Mouse (Mus musculus): ENCODE measurements at regions not wholly inside any gene's neighbourhood (a gene's known extent, or its start where the extent isn't known, plus 50 kb on each side); places are given as distances from the start of the nearest gene placed in this dataset.

- H3K9me3 ChIP-seq (replicated peaks; ENCODE audit: low read length), result peaks cover 60% of the 10 kb centered on the region
- dilution Hi-C loops (cut with MboI; ENCODE audit: extremely low pct_ligation_motif_present, extremely low pct_unique_long_range_greater_than_20kb, low sequenced_read_pairs), result no loop called here
- H3K79me2 ChIP-seq (replicated peaks; ENCODE audit: control insufficient read depth, extremely low read depth, insufficient read depth, poor library complexity, severe bottlenecking), result no peaks in the 10 kb centered on the region
- H3K4me2 ChIP-seq (ENCODE audit: insufficient read depth, low read depth, poor library complexity, severe bottlenecking), result no peak overlapping the region
- H3K9ac ChIP-seq (ENCODE audit: insufficient read depth, low read depth), result no peak overlapping the region
- no peaks in the 10 kb centered on the region for H3K36me3 ChIP-seq (replicated peaks in 1 of 2; ENCODE audit: control insufficient read depth in 1 of 2, insufficient read depth in 1 of 2, low read length in 1 of 2)
- in situ Hi-C loops (cut with MboI; ENCODE audit: low pct_ligation_motif_present, low pct_unique_long_range_greater_than_20kb, low sequenced_read_pairs), result no loop called here
- H3K27ac ChIP-seq (ENCODE audit: insufficient read depth, low read depth), result no peak overlapping the region
- H3K4me3 ChIP-seq (replicated peaks in 1 of 3; ENCODE audit: low read depth in 2 of 3, low read length in 2 of 3, poor library complexity in 1 of 3), result no peak overlapping the region
- H3K27me3 ChIP-seq (replicated peaks), result no peaks in the 10 kb centered on the region
- H3K4me1 ChIP-seq (ENCODE audit: control insufficient read depth in 1 of 2, insufficient read depth in 2 of 2), result no peaks in the 10 kb centered on the region
- TF ChIP-seq IRF4 (IDR thresholded peaks at IDR 0.05; ENCODE audit: low read depth, low read length), result no peak
- no peak for TF ChIP-seq RAD21 (IDR thresholded peaks at IDR 0.05; ENCODE audit: low read depth, low read length)
- TF ChIP-seq MEF2A (IDR thresholded peaks at IDR 0.05; ENCODE audit: borderline replicate concordance, low read depth, low read length), result no peak
- TF ChIP-seq PAX5 (IDR thresholded peaks at IDR 0.05; ENCODE audit: low read length), result no peak
- TF ChIP-seq ETS1 (conservative IDR thresholded peaks at IDR 0.05; ENCODE audit: low read depth, low read length), result no peak
- TF ChIP-seq POLR2AphosphoS2 (IDR thresholded peaks at IDR 0.05; ENCODE audit: low read depth, low read length), result no peak
- no peak for TF ChIP-seq JUN (IDR thresholded peaks at IDR 0.05; ENCODE audit: insufficient read depth, low read depth, low read length)
- TF ChIP-seq USF1 (IDR thresholded peaks at IDR 0.05; ENCODE audit: low read depth, low read length), result no peak
- TF ChIP-seq HCFC1 (IDR thresholded peaks at IDR 0.05; ENCODE audit: low read depth, low read length), result no peak
- no peak for TF ChIP-seq ELF1 (IDR thresholded peaks at IDR 0.05; ENCODE audit: low read depth, low read length)
- TF ChIP-seq SIN3A (IDR thresholded peaks at IDR 0.05; ENCODE audit: low read length), result no peak
- no peak for TF ChIP-seq E2F4 (IDR thresholded peaks at IDR 0.05; ENCODE audit: insufficient replicate concordance, low read depth, low read length)
- no peak for TF ChIP-seq CHD2 (IDR thresholded peaks at IDR 0.05; ENCODE audit: low read length)
- TF ChIP-seq UBTF (IDR thresholded peaks at IDR 0.05; ENCODE audit: low read depth, low read length), result no peak
- TF ChIP-seq SMC3 (IDR thresholded peaks at IDR 0.05; ENCODE audit: low read depth, low read length), result no peak
- TF ChIP-seq JUND (conservative IDR thresholded peaks at IDR 0.05; ENCODE audit: low read depth, low read length), result no peak
- TF ChIP-seq USF2 (conservative IDR thresholded peaks at IDR 0.05; ENCODE audit: low read depth, low read length), result no peak
- DNase-seq (ENCODE audit: extremely low read depth), result no peak
Observed at GRCm38 (mm10) chr8:8751208-8751607, 60.9 kb upstream of the Arglu1 start.

- no peak for DNase-seq (ENCODE audit: extremely low read depth)
- Histone ChIP-seq H3K4me3 (replicated peaks in 1 of 3; ENCODE audit: low read depth in 2 of 3, low read length in 2 of 3, poor library complexity in 1 of 3) (no peak overlapping the region), H3K36me3 (replicated peaks in 1 of 2; ENCODE audit: control insufficient read depth in 1 of 2, insufficient read depth in 1 of 2, low read length in 1 of 2) (no peaks in the 10 kb centered on the region), H3K27ac (ENCODE audit: insufficient read depth, low read depth) (no peak overlapping the region), H3K9ac (ENCODE audit: insufficient read depth, low read depth) (no peak overlapping the region), H3K79me2 (replicated peaks; ENCODE audit: control insufficient read depth, extremely low read depth, insufficient read depth, poor library complexity, severe bottlenecking) (no peaks in the 10 kb centered on the region), H3K9me3 (replicated peaks; ENCODE audit: low read length) (peaks cover 57% of the 10 kb centered on the region), H3K4me2 (ENCODE audit: insufficient read depth, low read depth, poor library complexity, severe bottlenecking) (no peak overlapping the region), H3K4me1 (ENCODE audit: control insufficient read depth in 1 of 2, insufficient read depth in 2 of 2) (no peaks in the 10 kb centered on the region), H3K27me3 (replicated peaks) (no peaks in the 10 kb centered on the region)
- in situ Hi-C loops (cut with MboI; ENCODE audit: low pct_ligation_motif_present, low pct_unique_long_range_greater_than_20kb, low sequenced_read_pairs), result no loop called here
- TF ChIP-seq ELF1 (IDR thresholded peaks at IDR 0.05; ENCODE audit: low read depth, low read length) (no peak), GABPA (IDR thresholded peaks at IDR 0.05; ENCODE audit: insufficient replicate concordance, low read depth, low read length) (no peak), ZC3H11A (IDR thresholded peaks at IDR 0.05; ENCODE audit: low read depth, low read length) (no peak), JUND (conservative IDR thresholded peaks at IDR 0.05; ENCODE audit: low read depth, low read length) (no peak), POLR2AphosphoS2 (IDR thresholded peaks at IDR 0.05; ENCODE audit: low read depth, low read length) (no peak), KAT2A (IDR thresholded peaks at IDR 0.05; ENCODE audit: insufficient replicate concordance, low read length) (no peak), BHLHE40 (IDR thresholded peaks at IDR 0.05; ENCODE audit: low read depth, low read length) (no peak), ETS1 (conservative IDR thresholded peaks at IDR 0.05; ENCODE audit: low read depth, low read length) (no peak), TCF12 (IDR thresholded peaks at IDR 0.05; ENCODE audit: low read depth, low read length) (no peak), ZMIZ1 (IDR thresholded peaks at IDR 0.05; ENCODE audit: low read depth, low read length) (no peak)
- dilution Hi-C loops (cut with MboI; ENCODE audit: extremely low pct_ligation_motif_present, extremely low pct_unique_long_range_greater_than_20kb, low sequenced_read_pairs), result no loop called here
Observed at GRCm38 (mm10) chr8:8746691-8747090, 56.4 kb upstream of the Arglu1 start.

All from CH12.LX (cell line).